Mouse (Mus musculus): ENCODE data around the gene Camsap1.

Gene Camsap1

DNA sequence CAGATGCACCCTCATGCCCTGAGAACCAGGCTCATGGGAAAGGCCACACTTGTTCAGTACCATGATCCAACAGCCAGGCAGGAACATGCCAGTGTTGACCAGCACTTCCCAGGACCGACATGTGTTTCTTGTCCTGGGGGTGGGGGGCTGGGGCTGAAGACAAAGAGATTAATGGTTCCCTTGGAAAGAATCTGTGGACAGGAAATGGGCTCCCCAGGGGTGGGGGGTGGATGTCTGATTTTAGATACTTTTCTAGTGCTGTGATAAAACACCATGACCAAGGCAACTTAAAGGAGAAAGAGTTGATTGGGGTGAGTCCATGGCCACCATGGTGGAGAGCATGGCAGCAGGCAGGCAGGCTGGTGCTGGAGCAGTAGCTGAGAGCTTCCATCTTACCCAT, 100.8 kb downstream of the Camsap1 start:
- DNase-seq (ENCODE audit: low spot score in 2 of 2) = no peak

DNA sequence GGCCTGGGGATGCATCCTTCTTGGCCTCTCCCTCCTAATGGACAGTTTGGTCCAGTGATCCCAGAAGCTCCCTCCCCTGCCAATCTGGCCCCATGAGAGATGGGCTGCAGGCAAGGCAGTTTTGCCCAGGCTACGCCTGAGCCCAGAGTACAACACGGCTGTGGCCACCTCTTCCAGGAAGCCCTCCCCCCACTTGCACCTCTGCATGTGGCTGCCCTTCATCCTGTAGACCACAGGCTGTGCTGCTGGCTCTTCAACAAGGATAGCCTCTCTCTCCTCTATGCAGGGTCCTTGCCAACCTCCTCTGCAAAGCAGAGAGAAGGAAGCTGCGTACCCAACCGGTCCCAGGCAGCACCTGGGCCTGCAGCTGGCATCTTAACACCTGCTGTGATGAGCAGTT, 104.0 kb downstream of the Camsap1 start:
- DNase-seq (ENCODE audit: low spot score in 2 of 2) = no peak

DNA sequence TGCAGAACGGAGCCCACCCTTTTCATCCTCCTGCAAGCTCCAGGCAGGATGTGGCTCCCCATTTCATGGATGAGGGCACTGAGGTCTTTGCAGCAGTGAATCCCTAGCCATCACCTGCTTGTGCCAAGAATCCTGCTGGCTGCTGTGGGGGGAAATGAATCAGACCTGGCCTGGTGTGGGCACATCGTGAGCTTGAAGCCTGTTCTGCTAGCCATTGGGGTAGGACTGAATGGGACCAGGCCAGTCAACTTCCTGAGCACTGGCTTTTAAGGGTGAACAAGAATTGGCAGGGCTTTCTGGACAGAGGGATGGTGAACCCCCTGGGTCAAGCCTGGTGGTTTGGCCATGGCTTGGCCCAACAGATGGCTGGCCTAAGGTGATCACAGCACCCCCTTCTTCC, 104.6 kb downstream of the Camsap1 start:
- no peak for DNase-seq (ENCODE audit: low spot score in 2 of 2)

DNA sequence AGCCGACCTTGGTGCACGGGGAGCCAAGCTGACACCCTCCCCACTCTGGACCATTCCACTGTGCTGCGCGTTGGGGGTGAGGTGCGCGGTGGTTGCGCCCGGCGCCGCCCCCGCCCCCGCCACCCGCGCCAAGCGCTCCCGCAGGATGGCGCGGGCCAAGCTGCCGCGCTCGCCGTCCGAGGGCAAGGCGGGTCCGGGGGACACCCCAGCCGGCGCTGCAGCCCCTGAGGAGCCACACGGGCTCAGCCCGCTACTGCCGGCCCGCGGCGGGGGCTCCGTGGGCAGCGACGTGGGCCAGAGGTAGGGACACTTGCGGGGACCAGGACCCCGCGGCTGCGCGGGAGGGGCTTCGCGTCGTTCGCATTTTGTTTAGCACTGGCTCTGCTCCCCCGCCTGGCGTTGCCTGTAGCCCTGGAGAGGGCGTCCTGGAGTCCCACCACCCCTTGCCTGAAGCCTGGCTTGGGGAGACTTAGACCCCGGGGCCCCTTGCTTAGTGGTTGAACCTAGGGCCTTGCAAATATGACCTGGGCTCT, 105.3 kb downstream of the Camsap1 start:
- DNase-seq (ENCODE audit: low spot score in 2 of 2) = no peak

DNA sequence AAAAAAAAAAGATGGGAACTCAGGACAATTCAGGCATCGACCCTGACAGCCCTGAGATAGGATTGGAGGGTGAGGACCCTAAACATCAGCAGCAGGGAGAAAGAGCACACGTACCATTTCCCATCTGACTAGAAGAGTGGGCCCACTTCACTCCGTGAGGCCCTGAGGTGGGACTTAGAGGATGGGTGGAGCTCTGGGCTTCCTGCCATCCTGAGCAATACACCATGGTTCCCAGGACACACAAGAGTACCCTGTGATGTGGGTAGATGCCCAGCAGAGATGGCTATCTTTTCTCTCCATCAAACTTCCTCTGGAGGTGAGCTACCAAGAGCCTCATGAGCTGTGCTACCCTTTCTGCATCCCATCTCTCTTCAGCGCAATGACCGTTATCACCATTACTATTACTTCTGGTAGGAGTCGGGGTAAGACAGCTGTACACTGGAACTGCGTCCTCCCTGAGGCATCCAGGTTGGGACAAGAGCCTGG, 105.8 kb downstream of the Camsap1 start:
- no peak for DNase-seq (ENCODE audit: low spot score in 2 of 2)
